Mouse (Mus musculus) erythroblast, embryonic 14.5 days (primary cell): ENCODE measurements around the gene Tbxa2r.

Experiments
- GATA1 ChIP-seq: IDR thresholded peaks from 2 replicates; pipeline ENCODE4 v1.6.1; 2012; ENCODE audit warnings: low read length, inconsistent platforms, mixed read lengths
- TAL1 ChIP-seq: IDR thresholded peaks from 3 replicates; pipeline ENCODE4 v1.6.1; 2012; ENCODE audit warnings: low read length, inconsistent platforms, mixed read lengths

- TF ChIP-seq GATA1 (no peak), TAL1 (no peak)
Measured at GRCm38 (mm10) chr10:81365073-81365472, 36.5 kb downstream of the Tbxa2r start.
